Mouse (Mus musculus) kidney, adult 2 months (tissue): ENCODE measurements around the gene Acot8.

Experiments
- CTCF ChIP-seq: fragments of 200-500 bp; conservative IDR thresholded peaks from 2 replicates; pipeline ENCODE4 v1.5.1; 2011; ENCODE audit warnings: low read depth, mild to moderate bottlenecking, control low read depth, low read length, moderate library complexity, mixed read lengths; ENCODE audit not compliant: insufficient read depth, insufficient read length
- POLR2A ChIP-seq: fragments of 200-500 bp; IDR thresholded peaks from one replicate; pipeline ENCODE4 v1.6.1; 2011; ENCODE audit warnings: low read depth, low read length, control low read depth

DNA sequence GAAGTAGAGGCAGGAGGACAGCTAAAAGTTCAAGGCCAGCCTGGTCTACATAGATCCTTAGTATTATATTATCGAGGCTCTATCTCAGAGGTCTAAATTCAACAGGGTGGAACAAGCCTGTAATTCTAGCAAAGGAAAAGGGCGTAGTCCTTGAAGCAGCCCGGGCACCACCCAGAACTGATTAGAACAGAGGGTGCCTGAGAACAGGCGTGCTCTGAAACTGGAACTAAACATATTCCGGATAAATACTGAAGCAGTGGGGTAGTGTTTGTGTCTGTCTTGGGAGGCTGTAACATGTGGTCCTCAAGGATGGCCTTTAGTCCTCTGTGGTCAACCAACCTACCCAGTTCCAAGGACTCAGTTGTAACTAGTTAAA is 30.7 kb downstream of the Acot8 start:
- TF ChIP-seq CTCF (no peak), POLR2A (no peak)
